Mouse (Mus musculus) liver, postnatal 0 days (tissue): ENCODE measurements around the gene Sdha.

ENCODE experiments used
- CTCF ChIP-seq: sonication (generic); IDR thresholded peaks from 2 replicates; pipeline ENCODE4 v1.5.1; 2016; ENCODE audit warnings: antibody characterized with exemption, low read depth
- EP300 ChIP-seq: IDR thresholded peaks from 2 replicates; pipeline ENCODE4 v1.6.1; 2016; ENCODE audit warnings: antibody characterized with exemption, low read depth, mild to moderate bottlenecking

DNA sequence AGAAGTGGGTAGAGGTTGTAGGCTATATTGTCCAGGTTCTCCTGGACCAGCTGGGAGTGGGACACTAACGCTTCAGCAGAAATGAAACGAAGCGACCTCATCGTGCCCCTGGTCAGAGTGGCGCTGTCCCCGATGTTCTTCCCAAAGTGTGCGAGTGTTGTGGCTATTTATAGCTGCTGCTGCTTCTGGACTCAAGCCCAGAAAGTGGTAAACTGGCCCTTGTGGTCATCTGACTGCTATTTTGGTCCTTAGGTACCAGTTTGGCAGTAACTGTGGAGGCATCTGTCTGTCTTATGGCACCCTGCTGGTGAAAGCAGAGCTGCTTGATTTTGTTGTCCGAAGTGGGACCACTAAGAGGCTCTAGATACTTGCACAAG, 13.8 kb upstream of the Sdha start, which contains the start of gene Lrrc14b:
- no peak; the same call in 1 of the 2 replicates for TF ChIP-seq CTCF
- no peak for TF ChIP-seq EP300
